Mouse (Mus musculus) CH12.LX (cell line): ENCODE data around the gene Rpl9. TPM values are rescaled to one million over a fixed set of nuclear protein-coding genes. Genes with fewer than 3 reads are reported as not detected.

ENCODE experiments used
- DNase-seq: peaks from one replicate; pipeline ENCODE4 v3.0.0-alpha.2; 2013; ENCODE audit errors: extremely low read depth
- H3K27ac ChIP-seq: 2 replicates; pipeline ENCODE4 v1.5.1; 2012; ENCODE audit warnings: low read depth, mild to moderate bottlenecking, control low read depth, moderate library complexity; ENCODE audit not compliant: insufficient read depth
- H3K27me3 ChIP-seq: replicated peaks from 2 replicates; pipeline ENCODE3; 2012; ENCODE audit warnings: inconsistent platforms
- H3K36me3 ChIP-seq, 2 experiments: replicated peaks in 1 of 2; 2 replicates each; pipeline versions ENCODE3 to v1.6.1; 2012; ENCODE audit warnings: inconsistent platforms in 1 of 2, low read length in 1 of 2, mild to moderate bottlenecking in 1 of 2, mixed read lengths in 1 of 2, moderate library complexity in 1 of 2; ENCODE audit not compliant: control insufficient read depth in 1 of 2, insufficient read depth in 1 of 2
- H3K4me1 ChIP-seq, 2 experiments: 2 replicates each; pipeline ENCODE4 v1.6.1; 2012; ENCODE audit warnings: inconsistent platforms in 1 of 2, moderate library complexity in 1 of 2; ENCODE audit not compliant: insufficient read depth in 2 of 2, control insufficient read depth in 1 of 2
- H3K4me2 ChIP-seq: 2 replicates; pipeline ENCODE4 v1.6.1; 2012; ENCODE audit warnings: low read depth, mild to moderate bottlenecking, control low read depth; ENCODE audit not compliant: poor library complexity, insufficient read depth, severe bottlenecking
- H3K4me3 ChIP-seq, 3 experiments: fragments of 150-350 bp in 1 of 3; sonication (generic) in 1 of 3; replicated peaks in 1 of 3; 2 replicates each; pipeline versions ENCODE3 to v1.5.1; 2011 to 2012; ENCODE audit warnings: low read depth in 2 of 3, low read length in 2 of 3, mild to moderate bottlenecking in 2 of 3, moderate library complexity in 2 of 3, control low read depth in 1 of 3, improper control_type of control experiment in 1 of 3, inconsistent platforms in 1 of 3, mixed read lengths in 1 of 3; ENCODE audit not compliant: poor library complexity in 1 of 3
- H3K79me2 ChIP-seq: replicated peaks from 2 replicates; pipeline ENCODE4 v1.6.1; 2012; ENCODE audit warnings: mild to moderate bottlenecking, moderate library complexity; ENCODE audit not compliant: control insufficient read depth, poor library complexity, insufficient read depth, severe bottlenecking; ENCODE audit errors: extremely low read depth
- H3K9ac ChIP-seq: 2 replicates; pipeline ENCODE4 v1.6.1; 2012; ENCODE audit warnings: low read depth, mild to moderate bottlenecking, control low read depth, moderate library complexity; ENCODE audit not compliant: insufficient read depth
- H3K9me3 ChIP-seq: replicated peaks from 2 replicates; pipeline ENCODE3; 2012; ENCODE audit warnings: low read length, inconsistent platforms, mixed read lengths
- EP300 ChIP-seq: IDR thresholded peaks from 2 replicates; pipeline ENCODE4 v1.6.1; 2011; ENCODE audit warnings: low read length, improper control_type of control experiment
- ETS1 ChIP-seq: conservative IDR thresholded peaks from 2 replicates; pipeline ENCODE4 v1.6.1; 2012; ENCODE audit warnings: low read depth, mild to moderate bottlenecking, inconsistent platforms, low read length, improper control_type of control experiment, moderate library complexity
- GABPA ChIP-seq: IDR thresholded peaks from 2 replicates; pipeline ENCODE4 v1.6.1; 2012; ENCODE audit warnings: low read depth, low read length, improper control_type of control experiment, inconsistent platforms; ENCODE audit not compliant: insufficient replicate concordance
- IRF4 ChIP-seq: IDR thresholded peaks from 2 replicates; pipeline ENCODE4 v1.6.1; 2014; ENCODE audit warnings: low read depth, mild to moderate bottlenecking, inconsistent platforms, low read length, improper control_type of control experiment
- KAT2A ChIP-seq: IDR thresholded peaks from 2 replicates; pipeline ENCODE4 v1.6.1; 2012; ENCODE audit warnings: low read length, improper control_type of control experiment, inconsistent platforms; ENCODE audit not compliant: insufficient replicate concordance
- MEF2A ChIP-seq: IDR thresholded peaks from 2 replicates; pipeline ENCODE4 v1.6.1; 2014; ENCODE audit warnings: low read depth, mild to moderate bottlenecking, inconsistent platforms, low read length, improper control_type of control experiment, borderline replicate concordance
- MXI1 ChIP-seq: IDR thresholded peaks from 2 replicates; pipeline ENCODE4 v1.6.1; 2011; ENCODE audit warnings: mild to moderate bottlenecking, low read depth, low read length, improper control_type of control experiment
- PAX5 ChIP-seq: IDR thresholded peaks from 2 replicates; pipeline ENCODE4 v1.6.1; 2012; ENCODE audit warnings: low read length, inconsistent platforms, mixed read lengths
- RAD21 ChIP-seq: IDR thresholded peaks from 2 replicates; pipeline ENCODE4 v1.6.1; 2011; ENCODE audit warnings: low read depth, mild to moderate bottlenecking, low read length, improper control_type of control experiment, moderate library complexity
- RCOR1 ChIP-seq: conservative IDR thresholded peaks from 2 replicates; pipeline ENCODE4 v1.6.1; 2012; ENCODE audit warnings: low read depth, mild to moderate bottlenecking, inconsistent platforms, low read length, improper control_type of control experiment
- SIN3A ChIP-seq: IDR thresholded peaks from 2 replicates; pipeline ENCODE4 v1.6.1; 2012; ENCODE audit warnings: low read length, improper control_type of control experiment, inconsistent platforms
- TBP ChIP-seq: conservative IDR thresholded peaks from 2 replicates; pipeline ENCODE4 v1.6.1; 2011; ENCODE audit warnings: low read depth, low read length, improper control_type of control experiment
- TCF12 ChIP-seq: IDR thresholded peaks from 2 replicates; pipeline ENCODE4 v1.6.1; 2014; ENCODE audit warnings: low read depth, mild to moderate bottlenecking, inconsistent platforms, low read length, improper control_type of control experiment
- ZKSCAN1 ChIP-seq: IDR thresholded peaks from 2 replicates; pipeline ENCODE4 v1.6.1; 2012; ENCODE audit warnings: low read depth, inconsistent platforms, low read length, improper control_type of control experiment, borderline replicate concordance
- ZNF384 ChIP-seq: IDR thresholded peaks from 2 replicates; pipeline ENCODE4 v1.6.1; 2012; ENCODE audit warnings: low read depth, low read length, improper control_type of control experiment, inconsistent platforms
- dilution Hi-C: fragments of 300-500 bp; cut with MboI; formaldehyde crosslinking; loops from 2 replicates; pipeline ENCODE4 v1.14.3; 2020; ENCODE audit warnings: low sequenced_read_pairs; ENCODE audit not compliant: extremely low pct_unique_long_range_greater_than_20kb, extremely low pct_ligation_motif_present
- in situ Hi-C: fragments of 300-500 bp; cut with MboI; formaldehyde crosslinking; loops from 3 replicates; pipeline ENCODE4 v1.14.3; 2019; ENCODE audit warnings: low sequenced_read_pairs, low pct_ligation_motif_present, low pct_unique_long_range_greater_than_20kb, mixed read lengths
- polyA plus RNA-seq: library from polyadenylated mRNA; unstranded; fragments of >175 nt; gene quantifications from 2 replicates; pipeline ENCODE4 v1.2.1, GENCODE M21; 2012; ENCODE audit warnings: low read depth; ENCODE audit not compliant: insufficient read length
- total RNA-seq, 2 experiments: library from RNA; depleted of rRNA; stranded (reverse); fragments of 300-350 nt in 1 of 2; fragments of >200 nt in 1 of 2; gene quantifications; 2 replicates each; pipeline ENCODE4 v1.2.3; 2012 to 2014

Gene Rpl9
- total and polyA plus RNA-seq, 3 experiments, result 1,001 to 3,671 (median 2,286) TPM

GRCm38 (mm10) chr5:65420822-65421221 lies 29.6 kb upstream of the Rpl9 start:
- Histone ChIP-seq H3K79me2 (no peaks in the 10 kb centered on the region), H3K9me3 (no peaks in the 10 kb centered on the region), H3K4me3 (no peak overlapping the region), H3K9ac (no peak overlapping the region), H3K36me3 (peaks cover 25 to 71% of the 10 kb centered on the region in 2 experiments), H3K27me3 (no peaks in the 10 kb centered on the region), H3K4me2 (no peak overlapping the region), H3K4me1 (peaks cover 0 to 18% of the 10 kb centered on the region in 2 experiments; a peak in 2 of 4 replicates), H3K27ac (no peak overlapping the region)
- TF ChIP-seq ZKSCAN1 (no peak), RAD21 (no peak), TCF12 (no peak), ZNF384 (no peak), PAX5 (no peak), MEF2A (no peak), IRF4 (no peak), TBP (no peak), RCOR1 (no peak), KAT2A (no peak), MXI1 (no peak), GABPA (no peak)
- in situ Hi-C loops (no loop called here), dilution Hi-C loops (no loop called here)
- no peak for DNase-seq

GRCm38 (mm10) chr5:65419136-65419535 lies 27.9 kb upstream of the Rpl9 start:
- peak overlapping the region in 2 of 3 experiments; percentile 4 to 9 for H3K4me3 ChIP-seq
- H3K27me3 ChIP-seq, result no peaks in the 10 kb centered on the region
- H3K4me2 ChIP-seq, result peak overlapping the region; percentile 69
- peaks cover 0 to 18% of the 10 kb centered on the region in 2 experiments; a peak in 2 of 4 replicates for H3K4me1 ChIP-seq
- H3K36me3 ChIP-seq, result peaks cover 24 to 72% of the 10 kb centered on the region in 2 experiments
- TF ChIP-seq ZNF384 (no peak), ETS1 (0 out of 2 replicates have a peak, but pooled peaks have one; percentile 10), SIN3A (no peak), EP300 (0 out of 2 replicates have a peak, but pooled peaks have one; percentile 25)
- H3K79me2 ChIP-seq, result no peaks in the 10 kb centered on the region
- dilution Hi-C loops (no loop called here), in situ Hi-C loops (no loop called here)
- H3K27ac ChIP-seq, result 0 out of 2 replicates have a peak overlapping the region, but pooled peaks have one; percentile 12
- 0 out of 2 replicates have a peak overlapping the region, but pooled peaks have one; percentile 40 for H3K9ac ChIP-seq
- peak; percentile 71 for DNase-seq
- H3K9me3 ChIP-seq, result no peaks in the 10 kb centered on the region
